Comparison of ENCODE assay signal across 8 mouse cellular contexts in the genomic region with DNA sequence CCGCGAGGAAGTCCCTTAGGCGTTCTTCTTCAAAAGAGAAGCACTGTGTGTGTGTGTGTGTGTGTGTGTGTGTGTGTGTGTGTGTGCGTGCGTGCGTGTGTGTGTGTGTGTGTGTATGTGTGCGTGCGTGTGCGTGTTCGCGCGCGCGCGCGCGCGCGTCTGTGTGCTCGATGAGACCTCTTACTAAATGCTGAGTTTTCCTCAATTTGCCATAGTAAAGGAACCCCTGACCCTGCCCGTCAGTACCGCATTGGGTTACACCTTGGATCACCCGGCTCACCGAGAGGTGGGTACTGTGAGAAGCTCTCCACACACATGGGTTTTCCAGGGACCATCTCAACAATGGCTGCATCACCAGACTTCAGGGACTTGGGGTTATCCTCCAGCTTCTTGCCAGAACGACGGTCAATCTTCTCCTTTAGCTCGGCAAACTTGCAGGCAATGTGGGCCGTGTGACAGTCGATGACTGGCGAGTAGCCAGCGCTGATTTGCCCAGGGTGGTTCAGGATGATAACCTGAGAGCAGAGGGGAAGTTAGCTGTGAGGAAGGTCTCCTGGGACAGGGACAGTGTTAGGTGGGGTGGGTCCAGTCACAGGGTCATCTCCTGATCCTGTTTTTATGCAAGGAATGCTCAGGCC. TPM values are rescaled to one million over a fixed set of nuclear protein-coding genes. Genes with fewer than 3 reads are reported as not detected.
A peak's percentile ranks its signal among the peaks of the same experiment; 100 is the strongest.
DNase-seq lines count a peak whose midpoint lies in the region; ATAC-seq and TF ChIP-seq lines count a peak whose summit lies in the region.

No protein-coding gene starts in this region.

- TF ChIP-seq CTCF in heart, postnatal 0 days (IDR thresholded peaks at IDR 0.05; ENCODE audit: low read depth) = no peak

- peaks cover 33% of the 10 kb centered on the region for H3K27me3 ChIP-seq in kidney, embryonic 14.5 days (ENCODE audit: control insufficient read depth, insufficient read depth, low read length)
- H3K27me3 ChIP-seq in heart, postnatal 0 days (ENCODE audit: control insufficient read depth, insufficient read depth, low read length) = 0 out of 2 replicates have a peak, but pooled peaks cover 14% of the 10 kb centered on the region
- H3K27me3 ChIP-seq in midbrain, embryonic 11.5 days (ENCODE audit: control insufficient read depth, insufficient read depth, low read length) = peaks cover 3% of the 10 kb centered on the region

- TF ChIP-seq EP300 in heart, postnatal 0 days (IDR thresholded peaks at IDR 0.05; ENCODE audit: low read depth) = no peak

- peak overlapping the region; percentile 41 for H3K4me3 ChIP-seq in kidney, embryonic 14.5 days (ENCODE audit: low read length)
- peak overlapping the region; percentile 35 for H3K4me3 ChIP-seq in heart, postnatal 0 days (ENCODE audit: low read depth, low read length)
- peak overlapping the region; percentile 46 for H3K4me3 ChIP-seq in midbrain, embryonic 11.5 days (ENCODE audit: low read depth, low read length)

- no peak for ATAC-seq in kidney, embryonic 14.5 days (ENCODE audit: low FRiP score, low TSS enrichment)
- no peak for ATAC-seq in heart, postnatal 0 days (ENCODE audit: insufficient read depth, low read depth)
- ATAC-seq in midbrain, embryonic 11.5 days (ENCODE audit: low FRiP score) = no peak
- no peak for ATAC-seq in megakaryocyte progenitor cell, adult 5-6 weeks (replicated peaks; ENCODE audit: poor library complexity)

- H3K4me1 ChIP-seq in kidney, embryonic 14.5 days (ENCODE audit: control insufficient read depth, insufficient read depth, low read length) = no peaks in the 10 kb centered on the region
- H3K4me1 ChIP-seq in heart, postnatal 0 days (ENCODE audit: control insufficient read depth, insufficient read depth) = no peaks in the 10 kb centered on the region
- H3K4me1 ChIP-seq in midbrain, embryonic 11.5 days (ENCODE audit: control insufficient read depth, insufficient read depth, low read length) = peaks cover 3% of the 10 kb centered on the region; the same call in 1 of the 2 replicates

- no peak overlapping the region for H3K27ac ChIP-seq in kidney, embryonic 14.5 days (ENCODE audit: low read depth, low read length)
- no peak overlapping the region for H3K27ac ChIP-seq in heart, postnatal 0 days (ENCODE audit: low read depth)
- H3K27ac ChIP-seq in midbrain, embryonic 11.5 days (ENCODE audit: low read depth, low read length) = no peak overlapping the region

- peak overlapping the region; percentile 93 for H3K4me2 ChIP-seq in kidney, embryonic 14.5 days (replicated peaks; ENCODE audit: low read depth, low read length)
- H3K4me2 ChIP-seq in heart, postnatal 0 days (ENCODE audit: low read depth, low read length) = peak overlapping the region; percentile 65
- H3K4me2 ChIP-seq in midbrain, embryonic 11.5 days = peak overlapping the region; percentile 89

- 14% methylated on average over 30 of the region's 31 CpGs for WGBS in kidney, embryonic 14.5 days
- 32% methylated on average over 31 of the region's 31 CpGs for WGBS in heart, postnatal 0 days
- WGBS in midbrain, embryonic 11.5 days = 17% methylated on average over 29 of the region's 31 CpGs

- DNase-seq in kidney, adult 9 months = no peak
- peak; percentile 68 for DNase-seq in cerebellum, adult 9-11 months
- DNase-seq in heart, postnatal 0 days (ENCODE audit: low spot score) = no peak
- DNase-seq in midbrain, embryonic 11.5 days (ENCODE audit: low spot score, missing footprints) = peak; percentile 91
- DNase-seq in thymus, postnatal 36 days = no peak
- DNase-seq in spleen, postnatal 10 days (ENCODE audit: low spot score in 2 of 2) = no peak

- no peaks in the 10 kb centered on the region for H3K36me3 ChIP-seq in kidney, embryonic 14.5 days (ENCODE audit: control insufficient read depth, insufficient read depth, low read length)
- peaks cover 62% of the 10 kb centered on the region for H3K36me3 ChIP-seq in heart, postnatal 0 days (replicated peaks; ENCODE audit: control insufficient read depth, insufficient read depth, low read length)
- H3K36me3 ChIP-seq in midbrain, embryonic 11.5 days (ENCODE audit: control insufficient read depth, insufficient read depth, low read length) = no peaks in the 10 kb centered on the region

- no peak overlapping the region for H3K9ac ChIP-seq in kidney, embryonic 14.5 days (ENCODE audit: low read depth, low read length)
- no peak overlapping the region for H3K9ac ChIP-seq in heart, postnatal 0 days (replicated peaks; ENCODE audit: low read depth, low read length)
- H3K9ac ChIP-seq in midbrain, embryonic 11.5 days (ENCODE audit: low read length) = peak overlapping the region; percentile 59

- H3K9me3 ChIP-seq in kidney, embryonic 14.5 days (ENCODE audit: control insufficient read depth, low read length) = no peaks in the 10 kb centered on the region
- no peaks in the 10 kb centered on the region for H3K9me3 ChIP-seq in heart, postnatal 0 days (replicated peaks; ENCODE audit: control insufficient read depth, low read length)
- no peaks in the 10 kb centered on the region for H3K9me3 ChIP-seq in midbrain, embryonic 11.5 days (ENCODE audit: control insufficient read depth, low read length)

RNA-seq across cellular contexts. Expression of gene Eef1a2, which starts 8.4 kb away (rescaled TPM):
- not detected in 2 replicates for polyA plus RNA-seq in kidney, embryonic 14.5 days (2014; fragmentation: Nextera tagmentation; extraction: Ambion mirVana)
- total RNA-seq in heart, postnatal 0 days (2014; rRNA removed; ENCODE audit: low replicate concordance) = 263 and 291 TPM in 2 replicates
- polyA plus RNA-seq in heart, postnatal 0 days (2015; fragmentation: Nextera tagmentation; extraction: Ambion mirVana) = 19.9 and 21.6 TPM in 2 replicates
- 0.87 and 0.94 TPM in 2 replicates for polyA plus RNA-seq in midbrain, embryonic 11.5 days (2014; fragmentation: Nextera tagmentation; extraction: Ambion mirVana)
- total RNA-seq in megakaryocyte progenitor cell, adult 5-6 weeks (2015) = not detected in 2 replicates
- not detected in 2 replicates for total RNA-seq in megakaryocyte progenitor cell, adult 5-6 weeks (2017)

RNA-seq across cellular contexts. Expression of gene Kcnq2, which starts 13.3 kb away (rescaled TPM):
- polyA plus RNA-seq in kidney, embryonic 14.5 days (2014; fragmentation: Nextera tagmentation; extraction: Ambion mirVana) = not detected in 2 replicates
- total RNA-seq in heart, postnatal 0 days (2014; rRNA removed; ENCODE audit: low replicate concordance) = 0.04 and 0.08 TPM in 2 replicates
- not detected in 2 replicates for polyA plus RNA-seq in heart, postnatal 0 days (2015; fragmentation: Nextera tagmentation; extraction: Ambion mirVana)
- 8.7 and 8.8 TPM in 2 replicates for polyA plus RNA-seq in midbrain, embryonic 11.5 days (2014; fragmentation: Nextera tagmentation; extraction: Ambion mirVana)
- total RNA-seq in megakaryocyte progenitor cell, adult 5-6 weeks (2015) = not detected in 2 replicates
- total RNA-seq in megakaryocyte progenitor cell, adult 5-6 weeks (2017) = not detected in 2 replicates

RNA-seq across cellular contexts. Expression of gene Ppdpf, which starts 38.6 kb away (rescaled TPM):
- polyA plus RNA-seq in kidney, embryonic 14.5 days (2014; fragmentation: Nextera tagmentation; extraction: Ambion mirVana) = 387 and 477 TPM in 2 replicates
- total RNA-seq in heart, postnatal 0 days (2014; rRNA removed; ENCODE audit: low replicate concordance) = 154 and 155 TPM in 2 replicates
- 145 and 157 TPM in 2 replicates for polyA plus RNA-seq in heart, postnatal 0 days (2015; fragmentation: Nextera tagmentation; extraction: Ambion mirVana)
- 414 and 426 TPM in 2 replicates for polyA plus RNA-seq in midbrain, embryonic 11.5 days (2014; fragmentation: Nextera tagmentation; extraction: Ambion mirVana)
- 85.7 and 109 TPM in 2 replicates for total RNA-seq in megakaryocyte progenitor cell, adult 5-6 weeks (2015)
- 68.8 and 73.0 TPM in 2 replicates for total RNA-seq in megakaryocyte progenitor cell, adult 5-6 weeks (2017)

RNA-seq across cellular contexts. Expression of gene Ptk6, which starts 54.2 kb away (rescaled TPM):
- polyA plus RNA-seq in kidney, embryonic 14.5 days (2014; fragmentation: Nextera tagmentation; extraction: Ambion mirVana) = not detected in 2 replicates
- not detected in 2 replicates for total RNA-seq in heart, postnatal 0 days (2014; rRNA removed; ENCODE audit: low replicate concordance)
- not detected in 2 replicates for polyA plus RNA-seq in heart, postnatal 0 days (2015; fragmentation: Nextera tagmentation; extraction: Ambion mirVana)
- polyA plus RNA-seq in midbrain, embryonic 11.5 days (2014; fragmentation: Nextera tagmentation; extraction: Ambion mirVana) = not detected in 2 replicates
- not detected in 2 replicates for total RNA-seq in megakaryocyte progenitor cell, adult 5-6 weeks (2015)
- not detected in 2 replicates for total RNA-seq in megakaryocyte progenitor cell, adult 5-6 weeks (2017)

Comparison
In these comparisons a context has a peak if more than half of its experiments do, and no peak if none do; other contexts are left out.
1. DNase-seq: peak in cerebellum, adult 9-11 months (single experiment) and midbrain, embryonic 11.5 days (single experiment); none in kidney, adult 9 months (single experiment), heart, postnatal 0 days (single experiment), thymus, postnatal 36 days (0 of 2) and spleen, postnatal 10 days (0 of 2).
2. RNA of gene Eef1a2, which starts 8.4 kb away (polyA plus RNA-seq): 19.9 to 21.6 TPM in heart, postnatal 0 days; 0.87 to 0.94 TPM in midbrain, embryonic 11.5 days and not detected in kidney, embryonic 14.5 days; every median in the first group is over 10 times any median in the second.
3. Peak in every context shown above with its lines, with median percentiles within 50 percentile points of each other: H3K4me2 ChIP-seq and H3K4me3 ChIP-seq.